Mouse (Mus musculus) layer of hippocampus, adult 2 months (tissue): ENCODE results near the gene Tfpt. TPM values are rescaled to one million over a fixed set of nuclear protein-coding genes. Genes with fewer than 3 reads are reported as not detected.
A peak's percentile ranks its signal among the peaks of the same experiment; 100 is the strongest.

Experiments used
- DNase-seq, 2 experiments: peaks; one replicate each; pipeline ENCODE4 v3.0.0; 2022; ENCODE audit warnings: low spot score in 2 of 2
- H3K27ac ChIP-seq: fragments of 200-600 bp; 2 replicates; pipeline ENCODE4 v1.8.1; 2022
- H3K4me3 ChIP-seq: fragments of 200-600 bp; 2 replicates; pipeline ENCODE4 v1.8.1; 2022; ENCODE audit warnings: mild to moderate bottlenecking
- CTCF ChIP-seq: fragments of 200-600 bp; conservative IDR thresholded peaks from 2 replicates; pipeline ENCODE4 v1.8.1; 2022; ENCODE audit warnings: antibody characterized with exemption, mild to moderate bottlenecking, moderate library complexity
- long read RNA-seq, 2 experiments: library from polyadenylated mRNA; stranded (forward); transcript quantifications; one replicate each; pipeline ENCODE4 v2.0.0; 2021; ENCODE audit warnings: borderline mapping rate in 2 of 2
- total RNA-seq, 2 experiments: library from RNA; stranded (reverse); gene quantifications; 2 replicates each; pipeline ENCODE4 v1.2.3; 2021

Gene Tfpt
- total RNA-seq, result 10 to 100 TPM; 43.7 to 51.9 TPM
- long read RNA-seq, experiment 1, transcript Tfpt-204 (6 exons, 1,091 nt), result major isoform, 9 of 18 reads
- long read RNA-seq, experiment 1, partial matches to known transcripts, result 4 of 18 reads
- long read RNA-seq, experiment 1, other reads (novel, unspliced or antisense), result 1 of 18 reads
- long read RNA-seq, experiment 2, transcript Tfpt-204 (6 exons, 1,091 nt), result minor isoform, 9 of 30 reads
- long read RNA-seq, experiment 2, transcript Tfpt-202 (6 exons, 1,166 nt), result major isoform, 12 of 30 reads
- long read RNA-seq, experiment 2, partial matches to known transcripts, result 4 of 30 reads
- long read RNA-seq, experiment 2, other reads (novel, unspliced or antisense), result 5 of 30 reads

GRCm38 (mm10) chr7:3629543-3630477 is at the start of gene Tfpt, which contains the start of gene Prpf31:
TSS of gene Tfpt (minus strand) at chr7:3629929.
TSS of gene Prpf31 (plus strand) at chr7:3629985.
- Histone ChIP-seq H3K4me3 (peak within 1 kb of the TSS; percentile 86), H3K27ac (peak within 1 kb of the TSS; percentile 96)
- peak; percentile 93 to 94 for DNase-seq
- no peak for TF ChIP-seq CTCF

GRCm38 (mm10) chr7:3677342-3677741 is 47.6 kb upstream of the Tfpt start, which contains the start of gene Tmc4:
TSS of gene Tmc4 (minus strand) at chr7:3677553.
- TF ChIP-seq CTCF, result no peak
- DNase-seq, result no peak
- Histone ChIP-seq H3K27ac (no peak within 1 kb of the TSS), H3K4me3 (no peak within 1 kb of the TSS)

- TF ChIP-seq CTCF, result no peak
- no peak overlapping the region for H3K27ac ChIP-seq
- no peak for DNase-seq
- H3K4me3 ChIP-seq, result no peak overlapping the region
Measured at GRCm38 (mm10) chr7:3676371-3676770, 46.6 kb upstream of the Tfpt start.

GRCm38 (mm10) chr7:3675228-3675548 is 45.5 kb upstream of the Tfpt start:
- Histone ChIP-seq H3K27ac (no peak overlapping the region), H3K4me3 (no peak overlapping the region)
- no peak for TF ChIP-seq CTCF
- DNase-seq, result no peak

- Histone ChIP-seq H3K4me3 (no peak overlapping the region), H3K27ac (no peak overlapping the region)
- DNase-seq, result peak; percentile 79 to 90
- TF ChIP-seq CTCF, result peak; percentile 99
Measured at GRCm38 (mm10) chr7:3674507-3675227, 44.9 kb upstream of the Tfpt start.

GRCm38 (mm10) chr7:3666921-3667391 is 37.2 kb upstream of the Tfpt start:
- H3K27ac ChIP-seq, result no peak overlapping the region
- TF ChIP-seq CTCF, result peak; percentile 35
- DNase-seq, result no peak
- no peak overlapping the region for H3K4me3 ChIP-seq

GRCm38 (mm10) chr7:3665215-3666114 is 35.7 kb upstream of the Tfpt start, which contains the start of gene Leng1:
TSS of gene Leng1 (minus strand) at chr7:3665840.
- Histone ChIP-seq H3K4me3 (peak within 1 kb of the TSS; percentile 66), H3K27ac (peak within 1 kb of the TSS; percentile 87)
- peak; percentile 97 to 98 for DNase-seq
- TF ChIP-seq CTCF, result no peak

GRCm38 (mm10) chr7:3664524-3665214 is 34.9 kb upstream of the Tfpt start:
- DNase-seq, result no peak
- Histone ChIP-seq H3K4me3 (peak overlapping the region; percentile 66), H3K27ac (peak overlapping the region; percentile 87)
- no peak for TF ChIP-seq CTCF

GRCm38 (mm10) chr7:3658578-3658977 is 28.8 kb upstream of the Tfpt start:
- Histone ChIP-seq H3K4me3 (no peak overlapping the region), H3K27ac (no peak overlapping the region)
- no peak for DNase-seq
- TF ChIP-seq CTCF, result no peak

GRCm38 (mm10) chr7:3656966-3657365 is 27.2 kb upstream of the Tfpt start:
- DNase-seq, result no peak
- Histone ChIP-seq H3K4me3 (no peak overlapping the region), H3K27ac (no peak overlapping the region)
- TF ChIP-seq CTCF, result no peak

- H3K27ac ChIP-seq, result peak overlapping the region; percentile 36; the same call in 1 of the 2 replicates
- peak overlapping the region; percentile 95 for H3K4me3 ChIP-seq
- no peak for TF ChIP-seq CTCF
- no peak for DNase-seq
Measured at GRCm38 (mm10) chr7:3646641-3647040, 16.9 kb upstream of the Tfpt start.
